In the genomic region with DNA sequence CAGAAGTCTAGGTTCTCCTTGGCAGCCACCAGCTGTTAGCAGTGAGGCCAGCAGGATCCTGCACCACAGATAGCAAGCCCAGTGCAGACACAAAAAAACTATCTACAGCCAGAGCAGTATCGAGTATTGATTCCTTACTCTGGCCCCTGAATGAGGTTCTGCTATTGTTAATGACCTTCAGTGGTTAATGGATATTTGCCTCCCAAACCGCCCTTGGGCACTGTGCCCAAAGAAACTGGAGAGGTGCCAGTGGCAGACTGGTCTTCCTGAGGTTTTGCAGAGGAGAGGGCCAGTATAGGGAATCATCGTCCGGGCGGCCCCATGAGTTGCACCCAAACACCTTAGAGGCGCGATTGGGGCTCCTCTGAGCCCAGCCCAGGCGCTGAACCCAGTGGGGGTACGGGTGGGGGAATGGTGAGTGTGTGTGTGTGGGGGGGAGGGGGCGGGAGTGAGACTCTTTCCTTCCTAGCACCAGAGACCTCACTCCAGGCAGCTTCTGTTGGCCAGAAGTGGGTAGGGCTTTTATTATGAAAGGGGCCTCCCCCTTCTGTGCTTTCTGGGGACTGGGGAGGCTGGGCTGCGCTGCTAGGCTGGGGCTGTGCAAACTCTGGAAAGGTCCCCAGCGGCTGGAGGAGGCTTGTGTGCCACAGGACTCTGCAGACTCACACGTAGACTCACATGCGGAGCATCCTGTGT, we compare ENCODE assay signal across 8 mouse cellular contexts. TPM values are rescaled to one million over a fixed set of nuclear protein-coding genes. Genes with fewer than 3 reads are reported as not detected.
A peak's percentile ranks its signal among the peaks of the same experiment; 100 is the strongest.
DNase-seq lines count a peak whose midpoint lies in the region; TF ChIP-seq lines count a peak whose summit lies in the region.

A gene (plus strand): TSS at position 571 of the 696 bp plus-strand sequence.

- H3K36me3 ChIP-seq in embryonic facial prominence, embryonic 10.5 days (replicated peaks) = no peaks in the 10 kb centered on the region
- H3K36me3 ChIP-seq in kidney, adult 2 months (ENCODE audit: control insufficient read depth, insufficient read depth, low read length) = no peaks in the 10 kb centered on the region

- 15% methylated on average over 14 of the region's 14 CpGs for WGBS in embryonic facial prominence, embryonic 10.5 days
- 5% methylated on average over 14 of the region's 14 CpGs for whole genome bisulfite sequencing in kidney, adult 2 months
- WGBS in lung, adult 2 months = 3% methylated on average over 13 of the region's 14 CpGs

- no peaks in the 10 kb centered on the region for H3K9me3 ChIP-seq in embryonic facial prominence, embryonic 10.5 days

- TF ChIP-seq CTCF in kidney, adult 2 months (conservative IDR thresholded peaks at IDR 0.05; ENCODE audit: insufficient read depth, insufficient read length, low read depth, low read length) = no peak
- no peak for TF ChIP-seq CTCF in lung, adult 2 months (IDR thresholded peaks at IDR 0.05; ENCODE audit: insufficient read depth, low read length)

- peak within 1 kb of the TSS; percentile 61 for H3K27ac ChIP-seq in embryonic facial prominence, embryonic 10.5 days (replicated peaks)
- no peak within 1 kb of the TSS for H3K27ac ChIP-seq in kidney, adult 2 months (ENCODE audit: insufficient read depth, low read depth, low read length)

- peak within 1 kb of the TSS; percentile 37; the same call in 1 of the 2 replicates for H3K4me3 ChIP-seq in embryonic facial prominence, embryonic 10.5 days
- H3K4me3 ChIP-seq in kidney, adult 2 months (ENCODE audit: insufficient read depth, low read depth, low read length) = 0 out of 2 replicates have a peak within 1 kb of the TSS, but pooled peaks have one; percentile 9
- peak within 1 kb of the TSS; percentile 48 for H3K4me3 ChIP-seq in lung, adult 2 months (replicated peaks; ENCODE audit: extremely low read depth, low read depth, low read length)

- no peaks in the 10 kb centered on the region for H3K27me3 ChIP-seq in embryonic facial prominence, embryonic 10.5 days (replicated peaks; ENCODE audit: low read depth, poor library complexity, severe bottlenecking)
- no peaks in the 10 kb centered on the region for H3K27me3 ChIP-seq in kidney, adult 2 months (replicated peaks; ENCODE audit: control insufficient read depth, insufficient read depth, low read length)

- peak; percentile 25 for DNase-seq in right cerebral cortex, postnatal 25 days
- no peak for DNase-seq in right cerebral cortex, adult 2 months (ENCODE audit: low spot score in 2 of 2)
- peak; percentile 46 for DNase-seq in embryonic facial prominence, embryonic 10.5 days (ENCODE audit: low spot score)
- peak; percentile 71 to 75 for DNase-seq in heart, adult 9 months (ENCODE audit: low spot score in 2 of 2)
- peak; percentile 90 for DNase-seq in kidney, adult 2 months
- peak; percentile 55 for DNase-seq in lung, adult 2 months
- peak; percentile 90 for DNase-seq in ovary, postnatal 36 days (ENCODE audit: low spot score)
- no peak for DNase-seq in left cerebral cortex, adult 8-10 months (ENCODE audit: low spot score in 2 of 2)

- no peak for TF ChIP-seq POLR2A in kidney, adult 2 months (IDR thresholded peaks at IDR 0.05; ENCODE audit: low read depth, low read length)
- peak; percentile 50; the same call in 1 of the 2 replicates for TF ChIP-seq POLR2A in lung, adult 2 months (IDR thresholded peaks at IDR 0.05; ENCODE audit: borderline replicate concordance, extremely low read depth, low read depth, low read length)

- peaks cover 14% of the 10 kb centered on the region for H3K4me1 ChIP-seq in embryonic facial prominence, embryonic 10.5 days
- peaks cover 3% of the 10 kb centered on the region; the same call in 1 of the 2 replicates for H3K4me1 ChIP-seq in kidney, adult 2 months (ENCODE audit: control insufficient read depth, insufficient read depth, low read length)
- no peaks in the 10 kb centered on the region for H3K4me1 ChIP-seq in lung, adult 2 months (ENCODE audit: control insufficient read depth, insufficient read depth, low read length)

RNA-seq across cellular contexts. Expression of the gene that starts here (rescaled TPM):
- 0.37 and 0.53 TPM in 2 replicates for polyA plus RNA-seq in embryonic facial prominence, embryonic 10.5 days (2016; fragmentation: Nextera tagmentation; extraction: Ambion mirVana)
- 0.25 and 0.65 TPM in 2 replicates for polyA plus RNA-seq in kidney, adult 2 months (2012; rRNA removed)
- 5.8 and 8.4 TPM in 2 replicates for polyA plus RNA-seq in lung, adult 2 months (2012; rRNA removed)
- total RNA-seq in left cerebral cortex, adult 8-10 months (2022) = 1 to 10 TPM; 5.1 to 6.9 (median 6.5) TPM

Comparison
In these comparisons a context has a peak if more than half of its experiments do, and no peak if none do; other contexts are left out.
1. DNase-seq: peak in right cerebral cortex, postnatal 25 days (single experiment), heart, adult 9 months (2 of 2), lung, adult 2 months (single experiment) and ovary, postnatal 36 days (single experiment); none in right cerebral cortex, adult 2 months (0 of 2) and left cerebral cortex, adult 8-10 months (0 of 2).
2. Peak in DNase-seq, H3K4me3 ChIP-seq and H3K27ac ChIP-seq in embryonic facial prominence, embryonic 10.5 days; RNA of the gene not detected or under 1 TPM.
3. Peak in DNase-seq and H3K4me3 ChIP-seq in kidney, adult 2 months; RNA of the gene not detected or under 1 TPM.
4. Peak in every context shown above with its lines, with median percentiles within 50 percentile points of each other: H3K4me3 ChIP-seq.